Mouse (Mus musculus) mesoderm, embryonic 11.5 days (tissue): ENCODE results near the gene Gm49711.
A peak's percentile ranks its signal among the peaks of the same experiment; 100 is the strongest.

ENCODE experiments used
- DNase-seq: peaks from one replicate; pipeline ENCODE4 v3.0.0-alpha.2; 2012; ENCODE audit warnings: low read depth, low spot score

Gm49711 gene

DNA sequence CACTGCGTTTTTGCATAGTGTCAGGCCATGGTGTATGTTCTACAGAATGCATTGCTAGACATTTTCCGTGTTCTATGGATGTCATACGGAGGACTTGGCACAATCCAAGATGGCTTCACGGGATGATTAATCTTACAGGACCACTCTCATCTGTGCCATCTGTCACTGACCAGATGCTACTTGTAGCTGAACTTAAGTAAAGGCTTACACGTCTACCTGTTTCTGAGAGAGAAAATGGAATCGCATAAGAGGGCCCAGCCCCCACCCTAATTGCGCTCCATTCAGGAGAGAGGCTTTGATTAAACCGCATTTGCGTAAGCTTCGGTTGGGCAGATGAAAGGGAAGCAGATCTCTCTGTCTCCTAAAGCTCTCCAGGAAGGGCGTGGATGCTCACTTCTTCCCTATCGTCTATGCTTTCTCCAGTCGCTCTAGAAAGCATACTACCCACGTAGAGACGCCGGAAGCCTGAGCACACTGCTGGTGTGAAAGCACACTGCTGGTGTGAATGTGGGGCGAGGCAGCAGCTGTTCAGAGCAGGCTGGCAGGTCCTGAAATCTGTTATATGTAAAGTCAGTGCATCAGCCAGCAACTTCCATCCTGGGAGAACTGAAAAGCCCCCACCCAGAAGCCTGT, 62.9 kb downstream of the Gm49711 start:
- no peak for DNase-seq

DNA sequence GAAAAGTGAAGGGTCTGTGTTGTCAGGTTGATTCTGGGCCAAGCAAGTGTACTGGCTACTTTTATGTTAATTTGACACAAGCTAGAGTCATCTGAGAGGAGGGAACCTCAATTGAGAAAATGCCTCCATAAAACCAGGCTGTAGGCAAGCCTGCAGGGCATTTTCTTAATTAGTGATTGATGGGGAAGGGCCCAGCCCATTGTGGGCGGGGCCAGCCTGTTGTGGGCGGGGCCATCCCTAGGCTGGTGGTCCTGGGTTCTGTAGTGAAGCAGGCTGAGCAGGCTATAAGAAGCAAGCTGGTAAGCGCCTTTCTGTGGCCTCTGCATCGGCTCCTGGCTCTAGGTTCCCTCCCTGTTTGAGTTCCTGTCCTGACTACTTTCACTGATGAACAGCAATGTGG, 69.1 kb downstream of the Gm49711 start:
- no peak for DNase-seq

DNA sequence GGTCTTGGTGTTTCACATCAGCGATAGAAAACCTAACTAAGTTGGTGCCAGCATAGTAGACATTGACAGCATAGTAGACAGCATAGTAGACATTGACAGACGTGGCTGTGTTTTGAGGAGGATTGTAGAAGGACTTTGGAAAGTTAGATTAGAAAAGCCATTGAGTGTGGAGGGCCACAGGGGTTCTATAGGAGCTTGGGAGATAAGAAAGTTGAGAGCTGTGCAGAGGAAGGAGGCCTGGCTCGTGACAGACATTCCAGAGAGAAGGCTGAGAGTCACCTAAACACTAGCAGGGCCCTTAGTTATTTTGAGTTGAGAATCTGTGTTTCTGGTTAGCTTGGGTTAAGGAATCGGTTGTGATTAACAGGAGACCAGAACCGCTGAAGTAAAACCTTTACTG, 69.5 kb downstream of the Gm49711 start:
- no peak for DNase-seq

GRCm38 (mm10) chr16:92129843-92130242, 71.7 kb downstream of the Gm49711 start:
- DNase-seq: no peak

DNA sequence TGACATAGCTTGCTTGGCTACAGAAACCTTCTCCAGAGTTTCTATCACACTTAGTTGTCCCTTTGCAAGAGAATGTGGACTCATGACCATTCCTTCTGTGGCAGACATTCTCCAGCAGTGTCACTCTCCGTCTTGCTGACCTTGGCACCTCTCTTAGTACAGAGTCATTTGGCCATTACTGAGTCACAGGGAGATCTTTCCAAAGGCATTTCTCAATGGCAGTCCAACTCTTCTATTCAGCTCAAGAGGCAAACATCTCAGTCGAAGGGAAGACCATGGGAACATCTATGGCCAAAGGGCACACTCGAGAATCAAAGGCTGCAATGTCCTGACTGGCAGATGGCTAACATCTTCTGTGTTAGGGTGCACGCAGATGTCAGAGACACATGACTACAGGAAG, 74.4 kb downstream of the Gm49711 start:
- DNase-seq: no peak

GRCm38 (mm10) chr16:92134148-92134764, 76.1 kb downstream of the Gm49711 start:
- no peak for DNase-seq

DNA sequence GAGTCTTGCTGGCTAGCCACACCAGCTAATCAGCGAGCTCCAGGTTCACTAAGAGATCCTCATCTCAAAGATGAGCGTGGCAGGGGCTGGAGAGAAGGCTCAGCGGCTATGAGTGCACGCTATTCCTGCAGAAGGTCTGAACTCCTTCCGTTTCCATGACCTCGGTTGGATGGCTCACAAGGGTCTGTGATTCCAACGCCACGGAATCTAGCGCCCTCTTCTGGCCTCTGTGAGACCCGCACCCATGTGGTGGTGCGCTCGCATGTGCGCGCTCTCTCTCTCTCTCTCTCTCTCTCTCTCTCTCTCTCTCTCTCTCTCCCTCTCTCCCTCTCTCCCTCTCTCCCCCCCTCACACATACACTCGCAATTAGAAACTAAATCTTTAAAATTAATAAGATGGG, 78.2 kb downstream of the Gm49711 start:
- DNase-seq: no peak

GRCm38 (mm10) chr16:92139386-92140261, 81.5 kb downstream of the Gm49711 start:
- peak; percentile 47 for DNase-seq

DNA sequence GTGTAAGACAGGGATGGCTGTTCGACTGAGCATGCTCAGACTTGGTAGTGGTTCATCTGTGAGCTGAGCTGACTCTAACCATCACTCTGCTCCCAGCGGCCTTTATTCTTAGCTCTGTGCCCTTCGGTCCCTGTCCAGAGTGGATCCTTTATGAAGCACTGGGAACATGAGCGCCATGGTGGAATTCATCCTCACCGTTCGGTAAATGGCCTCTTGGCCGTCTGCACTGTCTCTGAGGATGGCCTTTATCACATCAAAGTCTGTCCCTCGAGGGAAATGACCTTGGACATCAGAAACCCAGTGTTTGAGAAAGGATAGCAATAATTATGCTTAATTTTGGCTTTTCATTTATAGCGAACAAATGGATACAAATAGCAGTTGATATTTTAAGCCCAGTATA, 82.2 kb downstream of the Gm49711 start:
- no peak for DNase-seq

DNA sequence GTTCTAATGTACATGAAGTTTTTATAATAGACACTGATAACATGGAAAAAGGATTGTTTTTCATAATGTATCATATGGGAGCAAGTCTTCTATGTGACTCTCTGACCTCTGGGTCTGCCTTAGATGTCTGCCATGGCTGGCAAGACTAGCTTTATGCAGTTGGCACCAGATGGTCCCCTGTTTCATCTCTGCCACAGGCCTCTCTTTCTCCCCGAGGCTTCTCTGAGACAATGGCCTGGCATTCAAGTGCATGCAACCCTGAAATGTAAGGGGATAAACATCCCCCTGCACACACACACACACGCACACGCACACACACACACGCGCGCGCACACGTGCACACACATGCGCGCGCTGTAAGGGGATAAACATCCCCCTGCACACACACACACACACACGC, 82.9 kb downstream of the Gm49711 start:
- DNase-seq: no peak

GRCm38 (mm10) chr16:92142426-92143012, 84.4 kb downstream of the Gm49711 start:
- DNase-seq: no peak

- DNase-seq: no peak
These were observed 89.7 kb downstream of the Gm49711 start for GRCm38 (mm10) chr16:92147631-92148366.

DNA sequence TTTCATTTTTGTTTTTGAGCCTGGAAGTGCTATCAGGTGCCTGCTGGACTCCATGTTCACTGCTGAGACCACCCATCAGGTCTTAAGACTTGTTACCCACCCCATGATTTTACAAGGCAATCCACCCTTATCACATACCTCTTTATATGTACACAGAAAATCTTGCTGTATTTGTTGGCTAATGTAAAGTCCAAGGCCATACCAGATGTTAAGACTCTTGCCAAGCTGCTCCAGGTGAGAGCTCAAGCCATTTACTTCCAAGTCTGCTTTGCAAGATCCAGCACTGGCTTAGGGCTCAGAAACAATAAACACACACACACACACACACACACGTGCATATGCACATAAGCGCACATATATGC, 90.2 kb downstream of the Gm49711 start:
- DNase-seq: no peak

- no peak for DNase-seq
These were observed 92.9 kb downstream of the Gm49711 start for GRCm38 (mm10) chr16:92150975-92151374.

DNA sequence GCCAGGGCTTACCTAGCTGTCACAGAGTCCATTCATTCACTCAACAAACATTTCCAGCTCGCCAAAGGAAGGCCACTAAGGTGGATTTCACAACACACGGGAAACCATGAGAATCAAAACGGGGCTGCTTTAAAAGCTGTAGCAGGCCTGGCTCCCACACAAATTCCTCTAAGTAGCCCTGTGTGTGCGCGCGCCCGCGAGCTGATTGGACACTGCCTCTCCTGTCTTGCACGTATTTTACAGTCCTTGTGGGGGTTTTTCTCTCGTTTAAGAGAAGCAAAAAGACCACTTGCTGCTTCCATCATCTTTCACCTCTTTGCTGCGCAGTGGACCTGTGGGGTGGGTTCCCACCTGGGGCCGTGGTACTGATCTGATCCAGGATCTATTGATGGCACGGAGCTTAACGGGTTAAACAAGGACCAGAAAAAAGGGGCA, 99.9 kb downstream of the Gm49711 start:
- DNase-seq: peak; percentile 43

DNA sequence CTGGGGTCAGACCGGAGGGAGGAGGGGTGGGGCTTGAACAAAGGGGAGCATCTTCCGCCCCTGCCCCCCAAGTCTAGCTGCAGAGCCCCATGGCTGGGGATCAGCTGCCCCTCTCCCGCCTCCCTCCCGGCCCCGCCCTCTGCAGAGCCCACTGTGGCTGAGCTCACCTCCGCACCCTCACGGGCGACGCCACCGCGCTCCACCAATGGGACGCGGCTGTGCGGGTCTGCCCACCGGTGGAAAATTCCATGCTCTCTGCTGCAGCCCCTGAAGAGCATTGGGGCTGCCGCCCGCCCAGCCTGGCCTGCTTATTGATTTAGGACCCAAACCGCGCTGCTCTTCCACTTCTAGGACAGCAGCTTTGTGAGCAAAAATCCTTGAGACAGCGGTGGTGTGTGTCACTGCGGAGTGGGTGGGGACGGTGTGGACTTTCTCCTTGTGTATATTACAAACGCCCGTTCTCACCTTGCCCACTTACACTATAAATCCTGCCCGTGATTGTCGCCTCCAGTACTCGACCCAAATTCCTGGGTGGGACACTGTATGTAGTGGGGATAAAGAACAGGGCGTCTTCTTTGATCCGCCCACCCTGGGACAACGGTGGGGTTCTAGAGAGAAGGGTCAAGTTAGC, 100.5 kb downstream of the Gm49711 start:
- DNase-seq: peak; percentile 87

GRCm38 (mm10) chr16:92159114-92159513, 101.0 kb downstream of the Gm49711 start:
- DNase-seq: no peak

DNA sequence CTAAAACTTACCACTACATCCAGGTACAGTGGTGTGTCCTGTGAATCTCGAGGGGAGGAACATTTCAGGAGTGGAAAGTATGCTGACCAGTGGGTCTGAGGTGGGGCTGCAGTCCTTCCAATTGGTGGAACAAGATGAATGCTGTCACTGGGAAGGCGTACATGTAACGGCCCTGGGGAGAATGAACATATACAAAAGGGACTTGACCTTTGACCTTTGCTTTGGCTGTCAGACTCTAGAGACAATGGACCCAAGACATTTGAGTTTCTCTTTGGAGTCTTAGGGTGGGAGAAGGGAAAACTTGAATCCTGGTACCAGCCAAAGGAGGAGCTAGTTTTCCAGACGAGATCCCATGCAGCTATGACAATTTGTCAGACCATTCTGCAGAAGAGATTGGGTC, 104.2 kb downstream of the Gm49711 start:
- DNase-seq: no peak

GRCm38 (mm10) chr16:92163545-92163944, 105.4 kb downstream of the Gm49711 start:
- no peak for DNase-seq

- no peak for DNase-seq
These were observed 117.9 kb downstream of the Gm49711 start for GRCm38 (mm10) chr16:92176052-92176451.

DNA sequence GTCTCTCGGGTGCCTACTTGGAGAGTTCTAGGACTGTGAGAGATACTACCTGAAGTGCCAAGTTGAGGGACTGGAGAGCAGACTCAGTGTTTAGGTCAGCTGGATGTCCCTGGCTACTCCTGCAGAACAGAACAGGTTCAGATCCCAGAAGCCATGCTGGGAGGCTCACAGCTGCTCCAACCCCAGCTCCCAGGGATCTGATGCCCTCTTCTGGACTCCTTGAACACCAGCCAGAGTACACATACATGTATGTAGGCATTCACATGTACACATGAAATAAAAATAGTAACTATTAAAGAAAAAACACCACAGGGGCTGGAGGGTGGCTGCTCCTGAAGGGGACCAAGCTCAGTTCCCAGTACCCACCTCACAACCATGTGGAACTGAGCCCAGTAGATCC, 119.6 kb downstream of the Gm49711 start:
- DNase-seq: no peak
